Mouse (Mus musculus) embryonic fibroblast, embryonic 13.5 days (primary cell): ENCODE measurements around the gene Slc3a2.

Source experiments
- CTCF ChIP-seq: IDR thresholded peaks from 2 replicates; pipeline ENCODE4 v1.5.1; 2011; ENCODE audit warnings: mild to moderate bottlenecking, control low read depth, low read length, moderate library complexity, borderline replicate concordance; ENCODE audit not compliant: insufficient read depth
- POLR2A ChIP-seq: IDR thresholded peaks from 2 replicates; pipeline ENCODE4 v1.6.1; 2011; ENCODE audit warnings: low read depth, mild to moderate bottlenecking, control low read depth, low read length, moderate library complexity

DNA sequence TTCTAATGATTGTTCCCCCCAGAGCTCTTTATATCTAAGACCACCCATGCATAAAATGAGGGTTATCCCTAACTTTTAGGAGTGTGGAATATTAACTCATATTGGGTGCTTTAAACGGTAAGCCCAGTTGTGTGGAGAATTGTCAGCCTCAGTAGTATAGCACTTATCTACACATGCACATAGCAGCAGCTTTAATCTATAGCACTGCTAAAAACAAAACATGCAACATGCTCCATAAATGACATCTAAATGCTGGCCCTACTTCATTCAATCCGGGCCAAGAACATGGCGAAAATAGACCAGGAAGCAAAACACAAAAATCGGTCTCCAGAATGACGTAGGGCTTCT, 636 bp downstream of the Slc3a2 start:
- TF ChIP-seq CTCF (no peak), POLR2A (no peak)
